Mouse (Mus musculus) ovary, adult 18-20 months (tissue): ENCODE measurements around the gene G6pd2.

Source experiments
- DNase-seq: peaks from one replicate; pipeline ENCODE4 v3.0.0; 2022; ENCODE audit warnings: low spot score, mixed read lengths

The G6pd2 gene

DNA sequence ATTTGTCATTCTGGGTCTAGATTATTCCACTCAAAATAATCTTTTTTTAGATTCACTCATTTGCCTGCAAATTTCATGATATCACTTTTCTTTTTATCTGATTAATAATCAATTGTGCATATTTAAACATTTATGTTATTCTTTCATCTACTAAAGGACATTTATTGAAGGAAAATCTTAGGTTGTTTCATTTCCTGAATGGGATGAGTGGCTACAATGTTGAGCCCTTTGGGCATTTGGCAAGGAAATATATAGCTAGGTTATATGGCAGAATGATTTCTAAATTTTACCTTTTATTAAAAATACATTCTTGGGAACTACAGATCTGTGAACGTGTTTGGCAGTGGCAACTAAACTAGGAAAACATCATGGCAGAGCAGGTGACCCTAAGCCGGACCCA, at the start of gene G6pd2:
Gene G6pd2, plus strand, starts transcription at position 301 of the 400 bp plus-strand sequence.
- DNase-seq = no peak

- DNase-seq = no peak
These were observed 44.4 kb upstream of the G6pd2 start for GRCm38 (mm10) chr5:61764214-61764613.

DNA sequence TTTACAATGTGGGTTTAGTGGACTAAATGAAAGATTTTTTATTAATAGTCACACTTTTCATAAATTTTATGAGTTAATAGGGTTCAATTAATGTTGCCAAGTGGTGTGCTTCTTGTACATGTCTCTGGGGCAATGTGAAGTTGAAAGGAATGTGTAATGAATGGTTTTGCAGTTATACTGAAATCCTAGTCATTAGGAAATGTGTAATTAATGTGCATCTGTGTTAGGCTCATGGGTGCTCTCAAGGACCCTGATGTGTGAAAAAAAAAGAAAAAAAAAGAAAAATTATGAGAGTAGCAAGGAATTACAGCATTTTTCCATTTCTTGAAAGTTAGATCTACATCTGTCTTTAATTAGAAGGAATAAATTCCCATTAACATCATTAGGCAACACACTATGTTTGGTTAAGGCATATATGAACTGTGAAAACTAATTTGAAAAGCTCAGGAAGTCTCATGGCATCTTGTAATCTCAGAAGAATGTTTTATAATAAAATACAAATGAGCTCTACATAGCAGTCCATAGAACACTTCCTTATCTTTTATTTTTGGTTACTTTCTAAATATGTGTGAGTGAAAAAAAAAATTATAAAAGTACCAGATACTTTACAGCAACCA, 24.4 kb downstream of the G6pd2 start:
- no peak for DNase-seq

DNA sequence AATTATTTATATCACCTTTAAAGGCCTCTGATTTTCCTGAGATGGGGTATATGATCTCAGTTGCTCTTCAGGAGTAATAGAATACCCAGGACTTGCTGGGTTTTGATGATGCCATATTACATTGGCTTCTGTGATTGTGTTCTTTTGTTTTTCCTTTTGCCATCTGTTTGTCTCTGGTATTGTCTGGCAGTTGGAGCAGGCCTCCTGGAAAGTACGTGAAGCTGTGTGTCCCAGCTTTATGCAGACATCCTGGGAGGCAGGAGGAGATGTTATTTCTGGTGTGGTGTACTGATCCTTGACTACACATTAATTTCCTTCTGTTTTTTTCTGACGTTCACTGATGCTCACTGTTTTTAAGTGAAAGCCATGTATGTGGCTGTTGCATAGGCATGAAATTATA, 35.3 kb downstream of the G6pd2 start:
- DNase-seq = no peak
